Mouse (Mus musculus): ENCODE data around the gene Rheb.
A peak's percentile ranks its signal among the peaks of the same experiment; 100 is the strongest.

Gene Rheb

DNA sequence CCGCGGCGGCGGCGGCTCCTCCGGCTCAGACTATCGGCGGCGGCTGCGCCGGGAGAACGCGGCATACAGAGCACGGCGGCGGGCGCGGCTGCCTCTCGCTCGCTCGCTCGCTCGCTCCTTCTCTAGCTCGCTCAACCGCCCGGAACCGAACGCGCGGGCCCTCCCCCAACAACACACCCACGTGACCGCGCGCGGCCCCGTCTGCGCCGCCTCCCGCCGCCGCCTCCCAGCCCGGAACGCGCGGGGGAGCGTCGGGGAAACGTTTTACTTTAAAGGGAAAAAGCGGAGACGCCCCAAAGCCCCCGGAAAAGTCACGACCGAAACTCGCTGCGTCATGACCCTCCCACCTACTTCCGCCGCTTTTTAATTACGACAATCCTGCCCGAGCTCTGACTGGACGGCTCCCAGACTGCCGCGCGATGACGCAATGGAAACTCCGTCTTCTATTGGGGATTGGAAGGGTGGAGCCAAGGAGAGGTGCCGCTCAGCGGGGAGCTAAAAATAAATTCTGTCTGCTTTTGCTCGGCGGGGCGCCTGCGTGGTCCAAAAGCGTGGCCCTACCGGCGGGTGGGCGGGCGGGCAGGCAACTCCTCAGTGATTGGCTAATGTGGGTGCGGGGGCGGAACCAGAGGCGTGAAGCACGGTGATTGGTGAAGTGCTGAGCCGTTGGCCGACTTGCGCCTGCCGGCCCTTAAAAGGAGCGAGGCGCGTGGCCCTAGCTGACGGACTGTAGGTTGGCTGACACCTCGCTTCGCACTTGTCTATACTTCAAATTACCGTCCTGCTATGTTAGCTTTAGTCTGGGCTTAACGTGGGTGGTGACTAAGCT lies at the start of gene Rheb:
Rheb (minus strand) TSS at position 351 of the 829 bp plus-strand sequence.
- DNase-seq (ENCODE audit: low read depth, low spot score) = peak; percentile 99

DNA sequence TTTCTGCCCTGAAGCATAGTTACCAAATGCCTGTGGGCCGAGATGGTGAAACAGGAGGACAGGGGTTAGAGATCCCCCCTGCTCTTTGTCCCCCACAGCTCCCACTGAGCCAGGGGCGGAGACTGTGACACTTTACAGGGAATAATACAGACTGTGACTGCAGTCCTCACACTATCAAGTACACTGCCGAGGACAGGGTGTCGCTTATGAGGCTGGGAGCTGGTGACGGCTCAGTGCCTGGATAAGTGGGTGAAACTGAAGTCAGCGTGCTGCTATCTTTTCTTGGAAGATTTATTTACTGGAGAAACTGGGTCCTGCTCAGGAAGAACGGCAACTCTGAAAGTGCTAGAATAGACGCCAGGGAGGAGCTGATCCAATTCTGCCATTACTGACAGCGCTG lies 47.4 kb upstream of the Rheb start:
- no peak for DNase-seq (ENCODE audit: low read depth, low spot score)

DNA sequence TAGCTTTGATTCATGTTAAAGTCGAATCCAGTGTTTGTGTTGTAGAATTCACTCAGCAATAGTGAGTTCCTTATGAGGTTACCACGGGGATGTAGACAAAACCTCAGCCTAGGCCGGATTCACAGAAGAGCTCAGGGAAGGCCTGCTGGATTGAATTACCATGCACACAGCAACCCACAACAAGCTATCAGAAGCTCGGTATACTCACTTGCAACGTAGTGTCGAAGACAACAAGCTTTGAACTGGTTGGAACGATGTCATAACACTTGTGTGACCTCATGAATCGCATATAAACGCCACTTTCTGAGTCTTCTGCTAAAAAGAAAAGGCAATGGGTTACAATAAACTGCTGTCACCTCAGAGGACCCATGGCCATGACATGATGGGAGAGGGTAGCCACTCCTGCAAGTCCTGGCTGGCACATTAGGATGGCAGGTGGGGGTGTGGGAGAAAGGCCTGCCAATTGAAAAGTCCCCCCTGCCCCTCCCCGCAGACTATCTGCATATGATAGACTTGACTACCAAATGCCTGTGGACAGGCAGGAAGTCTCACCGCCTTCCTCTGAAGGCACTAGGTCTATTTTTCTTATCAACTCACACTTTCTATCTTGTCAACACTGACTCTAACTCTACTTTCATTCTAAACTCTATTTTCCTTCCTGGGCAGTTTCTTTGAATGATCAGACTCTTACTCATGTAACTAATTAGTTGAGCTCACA lies 46.6 kb upstream of the Rheb start:
- DNase-seq (ENCODE audit: low read depth, low spot score) = no peak

DNA sequence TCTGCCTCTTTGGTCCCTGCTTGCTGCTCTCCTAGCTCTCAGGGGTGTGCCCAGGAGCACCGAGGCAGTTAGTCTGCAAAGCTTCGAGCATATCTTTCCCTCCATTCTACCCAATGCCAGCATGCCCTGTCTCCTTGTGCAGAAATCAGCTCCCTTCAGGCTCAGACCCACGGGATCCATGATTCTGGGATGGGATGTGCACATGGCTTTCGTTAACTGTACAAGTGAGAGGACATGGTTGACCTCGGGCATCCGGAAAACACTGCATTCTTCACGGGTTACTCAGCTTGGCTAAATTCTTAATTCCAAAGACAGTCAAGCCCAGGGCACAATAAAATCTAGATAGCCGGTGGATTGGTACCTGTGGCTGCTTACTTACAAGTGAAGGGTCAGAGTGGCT lies 44.8 kb upstream of the Rheb start:
- DNase-seq (ENCODE audit: low read depth, low spot score) = no peak

GRCm38 (mm10) chr5:24878713-24879112 lies 36.3 kb upstream of the Rheb start:
- no peak for DNase-seq (ENCODE audit: low read depth, low spot score)

GRCm38 (mm10) chr5:24877836-24878624 lies 35.6 kb upstream of the Rheb start:
- DNase-seq (ENCODE audit: low read depth, low spot score) = no peak

GRCm38 (mm10) chr5:24876653-24877052 lies 34.2 kb upstream of the Rheb start:
- no peak for DNase-seq (ENCODE audit: low read depth, low spot score)

DNA sequence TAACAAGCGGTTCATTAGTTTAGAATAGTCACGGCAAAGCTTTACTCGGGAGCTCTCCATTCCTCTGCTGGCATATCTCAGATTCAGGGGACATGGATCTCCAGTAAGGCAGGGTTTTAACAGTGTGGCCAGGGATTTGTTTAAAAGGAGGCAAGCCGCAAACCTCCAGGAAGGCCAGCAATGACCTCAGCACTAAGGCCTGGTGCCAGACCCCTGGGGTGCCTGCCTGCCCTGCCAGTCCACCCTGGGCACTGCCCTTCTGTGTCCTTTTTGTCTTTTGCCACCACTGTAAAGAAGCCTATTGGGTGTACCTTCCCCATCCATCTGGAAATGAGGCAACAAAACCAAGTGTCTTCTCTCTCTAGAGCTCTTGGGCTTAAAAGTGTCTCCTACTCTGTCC lies 31.7 kb upstream of the Rheb start:
- DNase-seq (ENCODE audit: low read depth, low spot score) = no peak

DNA sequence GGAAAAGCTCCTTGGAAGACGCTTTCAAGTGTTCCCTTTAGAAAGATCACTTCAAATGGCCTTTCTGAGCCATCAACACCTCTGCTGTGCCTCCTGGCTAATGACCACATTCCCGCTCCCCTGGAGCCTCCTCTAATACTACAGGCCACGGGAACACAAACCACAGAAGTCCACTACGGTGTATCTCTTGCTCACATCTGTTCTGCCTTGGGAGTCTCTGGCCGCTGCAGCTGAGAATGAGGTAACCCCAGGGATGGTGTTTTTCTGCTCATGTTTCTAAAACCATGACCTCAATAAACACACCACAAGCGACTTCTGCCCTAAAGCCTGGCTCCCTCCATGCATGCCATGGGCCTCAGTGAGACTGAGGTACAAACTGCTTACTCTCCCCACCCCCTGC lies 30.8 kb upstream of the Rheb start:
- no peak for DNase-seq (ENCODE audit: low read depth, low spot score)

GRCm38 (mm10) chr5:24871276-24871675 lies 28.9 kb upstream of the Rheb start:
- DNase-seq (ENCODE audit: low read depth, low spot score) = peak; percentile 26

GRCm38 (mm10) chr5:24869796-24870289 lies 27.4 kb upstream of the Rheb start:
- peak; percentile 72 for DNase-seq (ENCODE audit: low read depth, low spot score)

- DNase-seq (ENCODE audit: low read depth, low spot score) = peak; percentile 49
Observed at GRCm38 (mm10) chr5:24863804-24864203, 21.4 kb upstream of the Rheb start.

DNA sequence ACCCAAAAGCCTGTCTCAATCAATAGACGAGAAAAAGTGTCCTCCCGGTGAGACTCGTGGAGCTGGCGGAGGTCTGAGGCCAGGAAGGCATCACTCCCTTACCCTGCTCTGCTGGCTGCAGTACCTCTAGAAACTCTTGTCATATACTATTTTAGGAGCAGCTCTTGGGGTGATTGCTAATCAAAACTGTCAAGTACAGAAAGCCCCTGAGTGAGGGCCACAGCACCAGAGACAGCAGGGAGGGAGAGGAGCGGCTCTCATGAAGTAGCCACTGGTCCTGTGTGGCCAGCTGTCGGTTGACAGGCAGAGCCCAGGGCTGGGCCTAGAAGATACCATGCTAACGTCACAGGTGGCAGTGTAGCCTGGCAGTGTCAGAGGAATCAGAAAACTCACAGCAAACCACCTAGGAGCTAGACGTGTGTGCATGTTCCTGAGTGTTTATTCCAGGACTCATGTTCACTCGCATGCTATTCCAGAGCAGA lies 19.1 kb upstream of the Rheb start:
- DNase-seq (ENCODE audit: low read depth, low spot score) = no peak

GRCm38 (mm10) chr5:24860635-24861448 lies 18.4 kb upstream of the Rheb start:
- DNase-seq (ENCODE audit: low read depth, low spot score) = no peak

GRCm38 (mm10) chr5:24859771-24860540 lies 17.5 kb upstream of the Rheb start:
- no peak for DNase-seq (ENCODE audit: low read depth, low spot score)

GRCm38 (mm10) chr5:24854827-24855600 lies 12.6 kb upstream of the Rheb start:
- DNase-seq (ENCODE audit: low read depth, low spot score) = no peak

DNA sequence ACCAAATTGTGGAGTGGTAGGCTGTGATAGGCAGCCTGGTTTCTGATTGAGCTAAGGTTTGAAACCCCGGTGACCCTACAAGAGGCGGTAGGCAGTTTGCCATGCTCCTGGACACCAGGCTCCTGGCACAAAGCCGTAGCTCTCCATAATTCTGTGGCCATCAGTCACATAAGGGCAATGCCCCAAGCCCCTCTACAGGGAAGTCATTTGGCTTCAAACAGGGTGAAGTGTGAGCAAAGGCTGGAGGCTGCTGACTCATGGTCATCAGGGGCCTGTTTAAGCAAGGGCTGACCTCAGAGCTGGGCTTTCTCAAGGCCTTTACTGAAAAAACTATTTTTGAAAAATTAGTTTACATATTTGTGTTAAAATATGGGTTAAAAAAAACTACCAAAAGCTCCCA lies 11.8 kb upstream of the Rheb start:
- DNase-seq (ENCODE audit: low read depth, low spot score) = no peak

GRCm38 (mm10) chr5:24848261-24848660 lies 5.8 kb upstream of the Rheb start:
- peak; percentile 29 for DNase-seq (ENCODE audit: low read depth, low spot score)

DNA sequence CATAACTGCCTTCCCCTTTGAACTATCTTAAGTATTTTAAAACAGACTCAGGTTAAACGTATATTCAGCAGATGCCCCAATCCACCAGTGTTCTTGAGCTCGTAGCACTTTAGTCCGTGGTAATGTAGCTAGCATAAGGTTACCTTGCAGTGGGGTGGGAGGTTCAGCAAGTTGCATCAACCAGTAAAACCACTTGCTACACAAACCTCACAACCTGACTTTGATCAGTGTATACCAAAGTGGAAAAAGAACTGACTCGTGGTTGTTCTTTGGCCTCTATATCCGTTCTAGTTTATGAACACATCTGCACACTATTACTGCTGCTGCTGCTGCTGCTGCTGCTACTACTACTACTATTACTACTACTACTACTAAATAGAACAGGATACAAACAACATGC lies 1.4 kb upstream of the Rheb start:
- no peak for DNase-seq (ENCODE audit: low read depth, low spot score)

DNA sequence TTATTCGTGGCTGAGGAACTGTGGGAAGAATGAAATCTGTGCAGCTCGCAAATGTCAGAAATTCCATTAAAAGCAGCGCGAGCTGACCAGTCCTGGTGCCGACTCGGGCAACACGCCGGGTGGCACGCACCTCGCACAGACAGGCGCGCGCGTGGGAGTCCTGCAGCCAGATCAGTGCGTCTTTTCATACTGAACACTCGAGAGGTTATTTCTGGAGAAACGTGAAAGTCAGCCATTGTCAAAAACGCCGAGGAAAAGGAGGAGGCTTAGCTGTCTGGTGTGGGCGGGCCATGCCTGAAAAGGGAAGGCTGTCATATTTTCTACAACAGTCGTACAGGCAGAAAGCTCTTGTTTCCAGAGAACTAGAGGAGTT lies 665 bp upstream of the Rheb start:
- no peak for DNase-seq (ENCODE audit: low read depth, low spot score)
